Mouse (Mus musculus) kidney, embryonic 16.5 days (tissue): ENCODE results near the gene Gm20388. TPM values are rescaled to one million over a fixed set of nuclear protein-coding genes. Genes with fewer than 3 reads are reported as not detected.

Experiments used
- ATAC-seq: fragments of 200-750 bp; cut with Nextera tagmentation; 2 replicates; pipeline ENCODE4 v1.8.0; 2017; ENCODE audit warnings: moderate TSS enrichment; ENCODE audit not compliant: low FRiP score, low TSS enrichment
- H3K27ac ChIP-seq: fragments of 300-500 bp; sonication (generic); 2 replicates; pipeline ENCODE4 v1.5.1; 2014; ENCODE audit warnings: low read length
- H3K27me3 ChIP-seq: fragments of 300-500 bp; sonication (generic); 2 replicates; pipeline ENCODE4 v1.6.1; 2014; ENCODE audit warnings: low read length, control low read depth, mixed read lengths; ENCODE audit not compliant: insufficient read depth
- H3K36me3 ChIP-seq: fragments of 300-500 bp; sonication (generic); 2 replicates; pipeline ENCODE4 v1.6.1; 2014; ENCODE audit warnings: low read length, control low read depth, mixed read lengths; ENCODE audit not compliant: insufficient read depth
- H3K4me1 ChIP-seq: fragments of 300-500 bp; sonication (generic); 2 replicates; pipeline ENCODE4 v1.6.1; 2014; ENCODE audit warnings: low read length, control low read depth, mixed read lengths; ENCODE audit not compliant: insufficient read depth
- H3K4me2 ChIP-seq: fragments of 300-500 bp; sonication (generic); replicated peaks from 2 replicates; pipeline ENCODE4 v1.6.1; 2014; ENCODE audit warnings: low read depth, low read length
- H3K4me3 ChIP-seq: fragments of 300-500 bp; sonication (generic); 2 replicates; pipeline ENCODE4 v1.5.1; 2014; ENCODE audit warnings: mild to moderate bottlenecking, low read length
- H3K9ac ChIP-seq: fragments of 300-500 bp; sonication (generic); replicated peaks from 2 replicates; pipeline ENCODE4 v1.6.1; 2014; ENCODE audit warnings: low read length
- H3K9me3 ChIP-seq: fragments of 300-500 bp; sonication (generic); 2 replicates; pipeline ENCODE4 v1.6.1; 2016; ENCODE audit warnings: low read length, control low read depth
- WGBS: fragments of 180-500 bp; shearing (Covaris S2); extraction: QIAGEN DNeasy Blood & Tissue Kit; methylation state at CpG from one replicate; pipeline ENCODE4 v1.1.7; 2014; 5-methylcytosine and 5-hydroxymethylcytosine counted together
- polyA plus RNA-seq: library from polyadenylated mRNA; unstranded; fragments of >200 nt; fragmentation: Nextera tagmentation; extraction: Ambion mirVana; gene quantifications from 2 replicates; pipeline ENCODE4 v1.2.1, GENCODE M21; 2015

The Gm20388 gene
- polyA plus RNA-seq, 1 experiment from 2014 or later = 7.7 TPM

DNA sequence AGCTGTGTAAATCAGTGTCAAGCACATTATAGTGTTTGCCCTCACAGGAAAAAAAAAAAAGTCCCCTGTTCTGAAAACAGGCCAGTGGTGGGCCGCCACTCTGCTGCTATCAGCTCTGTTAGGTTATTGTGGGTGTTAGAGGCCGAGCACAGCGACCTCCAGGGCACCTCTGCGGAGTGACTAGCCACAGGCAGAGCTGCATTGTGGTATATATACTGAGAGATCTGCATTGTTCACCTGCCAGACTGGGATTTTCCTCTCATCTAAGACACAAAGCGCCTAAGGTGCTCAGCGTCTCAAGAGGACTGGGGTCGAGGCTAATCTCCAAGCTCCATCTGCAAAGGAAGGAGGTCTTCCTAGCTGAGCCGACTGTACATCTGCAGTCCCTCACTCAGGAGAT lies 252.7 kb downstream of the Gm20388 start:
- Histone ChIP-seq H3K4me3 (no peak overlapping the region), H3K36me3 (no peaks in the 10 kb centered on the region), H3K4me1 (no peaks in the 10 kb centered on the region), H3K27me3 (0 out of 2 replicates have a peak, but pooled peaks cover 5% of the 10 kb centered on the region), H3K9me3 (no peaks in the 10 kb centered on the region), H3K9ac (no peak overlapping the region), H3K27ac (no peak overlapping the region), H3K4me2 (no peak overlapping the region)
- 75% methylated on average over 8 of the region's 8 CpGs for WGBS
- ATAC-seq = no peak

DNA sequence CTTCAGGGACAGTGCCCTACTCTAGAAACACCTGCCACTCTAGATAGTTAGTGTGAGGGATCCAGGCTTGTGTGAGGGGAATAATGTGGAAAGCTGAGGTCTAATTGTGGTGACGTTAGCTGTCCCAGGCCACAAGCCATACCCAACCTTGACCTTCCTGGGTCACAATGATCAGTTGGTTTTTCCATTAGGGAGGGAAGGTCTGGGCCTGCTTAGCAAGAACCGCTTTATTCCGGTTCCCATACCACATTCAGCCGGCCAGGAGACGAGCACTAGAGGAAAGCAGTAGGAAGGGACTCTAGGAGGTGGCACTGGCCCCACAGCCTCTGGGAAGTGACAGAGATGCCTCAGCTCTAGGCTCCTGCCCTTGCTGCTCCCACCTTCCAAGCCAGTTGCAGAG lies 253.4 kb downstream of the Gm20388 start:
- H3K4me2 ChIP-seq = no peak overlapping the region

DNA sequence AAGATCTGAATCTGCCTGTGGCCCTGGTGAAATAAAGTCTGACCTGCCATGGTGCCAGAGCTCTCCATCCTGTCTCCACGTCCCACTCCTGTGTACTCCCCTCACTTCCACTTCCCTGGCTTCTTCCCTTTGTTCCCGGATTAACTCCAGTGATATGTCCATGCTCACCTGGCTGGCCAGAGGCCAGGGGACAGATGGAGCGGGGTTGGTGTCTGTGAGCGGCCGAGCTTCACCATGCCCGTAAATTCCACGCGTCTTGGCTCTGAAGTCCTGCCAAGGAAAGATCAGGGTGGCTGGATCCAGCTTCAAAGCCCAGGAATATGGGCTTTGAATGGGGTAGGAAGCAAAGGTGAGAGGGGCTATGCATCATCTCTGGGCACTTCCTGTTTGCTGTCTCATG lies 256.5 kb downstream of the Gm20388 start:
- 62% methylated on average over 8 of the region's 8 CpGs for WGBS

More for the DNA sequence above, 253.4 kb downstream of the Gm20388 start:
- no peak for ATAC-seq
- H3K4me1 ChIP-seq = peaks cover 2% of the 10 kb centered on the region; the same call in 1 of the 2 replicates
- no peaks in the 10 kb centered on the region for H3K36me3 ChIP-seq
- H3K27me3 ChIP-seq = 0 out of 2 replicates have a peak, but pooled peaks cover 5% of the 10 kb centered on the region
- WGBS = 71% methylated on average over 5 of the region's 5 CpGs
- no peaks in the 10 kb centered on the region for H3K9me3 ChIP-seq
- no peak overlapping the region for H3K4me3 ChIP-seq
- no peak overlapping the region for H3K9ac ChIP-seq
- H3K27ac ChIP-seq = no peak overlapping the region

DNA sequence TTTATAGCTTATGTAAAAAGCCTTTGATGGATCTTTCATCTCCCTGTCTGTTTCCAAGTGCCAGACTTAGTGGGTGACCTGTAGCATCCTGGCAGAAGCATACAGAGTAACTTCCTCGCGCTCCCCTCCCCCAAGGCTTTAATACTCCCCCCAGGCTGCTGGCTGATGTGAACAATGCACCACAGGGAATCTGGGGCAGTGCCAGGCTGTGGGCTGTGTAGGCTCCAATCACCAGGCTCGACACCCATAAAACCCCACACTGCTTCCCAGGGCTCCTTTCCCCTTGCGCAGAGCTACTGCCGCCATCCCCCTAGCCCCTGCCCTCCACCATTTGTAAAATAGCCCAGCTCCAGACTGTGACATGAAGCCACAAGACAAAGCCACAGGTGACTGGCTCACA lies 257.2 kb downstream of the Gm20388 start:
- no peaks in the 10 kb centered on the region for H3K9me3 ChIP-seq
- no peak overlapping the region for H3K9ac ChIP-seq
- H3K36me3 ChIP-seq = no peaks in the 10 kb centered on the region
- no peak for ATAC-seq
- peaks cover 3% of the 10 kb centered on the region; the same call in 1 of the 2 replicates for H3K4me1 ChIP-seq
- H3K4me3 ChIP-seq = no peak overlapping the region
- H3K27ac ChIP-seq = no peak overlapping the region
- H3K27me3 ChIP-seq = 0 out of 2 replicates have a peak, but pooled peaks cover 2% of the 10 kb centered on the region
- 39% methylated on average over 5 of the region's 5 CpGs for WGBS
- H3K4me2 ChIP-seq = no peak overlapping the region

More for the DNA sequence above, 256.5 kb downstream of the Gm20388 start:
- Histone ChIP-seq H3K4me1 (peaks cover 3% of the 10 kb centered on the region; the same call in 1 of the 2 replicates), H3K27me3 (0 out of 2 replicates have a peak, but pooled peaks cover 2% of the 10 kb centered on the region), H3K4me3 (no peak overlapping the region), H3K27ac (no peak overlapping the region), H3K36me3 (no peaks in the 10 kb centered on the region), H3K9me3 (no peaks in the 10 kb centered on the region), H3K9ac (no peak overlapping the region), H3K4me2 (no peak overlapping the region)
- ATAC-seq = no peak

DNA sequence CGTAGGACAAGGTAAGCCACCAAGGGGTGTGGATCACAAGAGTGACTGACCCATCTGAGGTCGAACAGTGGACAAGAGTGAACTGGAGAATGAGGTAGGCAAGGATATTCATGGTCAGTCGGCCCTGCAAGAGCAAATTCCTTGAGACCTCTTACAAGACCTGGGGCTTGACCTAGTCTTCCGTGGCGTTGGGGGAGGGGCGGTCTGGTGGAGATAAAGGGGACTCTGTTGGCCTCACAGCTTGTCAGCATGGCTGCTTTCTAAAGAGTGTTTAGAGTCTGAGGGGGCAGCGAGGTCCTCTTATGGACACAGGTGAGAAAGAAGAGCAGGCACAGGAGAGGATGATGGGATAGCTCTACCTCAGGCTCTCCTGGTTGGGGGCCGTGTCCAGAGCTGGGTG lies 258.5 kb downstream of the Gm20388 start:
- no peak for ATAC-seq
- no peaks in the 10 kb centered on the region for H3K36me3 ChIP-seq
- H3K4me1 ChIP-seq = peaks cover 3% of the 10 kb centered on the region; the same call in 1 of the 2 replicates
- 46% methylated on average over 8 of the region's 8 CpGs for WGBS
- 0 out of 2 replicates have a peak, but pooled peaks cover 2% of the 10 kb centered on the region for H3K27me3 ChIP-seq
- H3K4me2 ChIP-seq = no peak overlapping the region
- no peaks in the 10 kb centered on the region for H3K9me3 ChIP-seq
- H3K4me3 ChIP-seq = no peak overlapping the region
- H3K9ac ChIP-seq = no peak overlapping the region
- H3K27ac ChIP-seq = no peak overlapping the region

DNA sequence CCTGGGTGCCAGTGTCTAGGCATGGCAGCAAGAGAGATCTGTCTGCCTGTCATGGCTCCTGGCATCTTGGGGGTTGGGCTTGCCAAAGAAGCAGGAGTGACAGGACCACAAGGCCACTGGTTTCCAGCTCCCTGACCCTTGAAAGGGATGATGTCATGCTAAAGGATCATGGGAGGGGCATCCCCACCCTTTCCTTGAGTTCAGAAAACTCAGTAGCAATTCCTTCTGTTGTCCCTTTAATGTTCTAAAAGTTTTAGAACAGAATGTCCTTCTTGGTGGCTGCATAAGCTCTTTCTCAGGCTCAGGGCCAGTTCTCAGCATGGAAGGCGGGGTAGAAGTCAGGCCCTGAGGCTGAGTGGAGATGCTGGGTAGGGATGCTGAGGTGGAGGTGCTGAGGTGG lies 262.6 kb downstream of the Gm20388 start:
- no peak overlapping the region for H3K4me3 ChIP-seq
- no peak overlapping the region for H3K4me2 ChIP-seq
- no peaks in the 10 kb centered on the region for H3K36me3 ChIP-seq
- 59% methylated on average over 1 of the region's 1 CpGs for WGBS
- ATAC-seq = no peak
- no peak overlapping the region for H3K27ac ChIP-seq
- no peaks in the 10 kb centered on the region for H3K9me3 ChIP-seq
- H3K4me1 ChIP-seq = peaks cover 25% of the 10 kb centered on the region
- H3K9ac ChIP-seq = no peak overlapping the region
- H3K27me3 ChIP-seq = peaks cover 12% of the 10 kb centered on the region; the same call in 1 of the 2 replicates

DNA sequence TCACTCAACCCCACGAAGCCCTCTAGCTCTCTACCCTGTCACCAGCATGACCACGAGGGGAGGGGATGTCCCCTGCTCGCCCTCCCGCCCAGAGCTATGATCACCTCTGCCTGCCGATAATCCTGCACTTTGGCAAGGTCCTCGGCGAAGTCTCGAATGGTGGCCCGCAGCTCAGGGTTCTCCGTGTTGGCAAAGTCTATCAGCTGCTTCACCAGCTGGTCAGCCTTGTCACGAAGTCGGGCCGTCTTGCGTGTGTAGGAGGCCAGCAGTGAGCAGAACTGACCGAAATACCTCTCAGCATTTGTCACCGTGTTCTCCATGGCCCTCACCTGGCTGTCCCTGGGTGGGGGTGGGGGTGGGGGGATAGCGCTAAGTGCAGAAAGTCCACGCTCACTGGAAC lies 264.0 kb downstream of the Gm20388 start:
- WGBS = 37% methylated on average over 18 of the region's 18 CpGs
- Histone ChIP-seq H3K9ac (no peak overlapping the region), H3K4me3 (no peak overlapping the region), H3K36me3 (no peaks in the 10 kb centered on the region), H3K27ac (no peak overlapping the region), H3K27me3 (peaks cover 12% of the 10 kb centered on the region; the same call in 1 of the 2 replicates), H3K4me1 (peaks cover 26% of the 10 kb centered on the region), H3K9me3 (no peaks in the 10 kb centered on the region), H3K4me2 (no peak overlapping the region)
- no peak for ATAC-seq

DNA sequence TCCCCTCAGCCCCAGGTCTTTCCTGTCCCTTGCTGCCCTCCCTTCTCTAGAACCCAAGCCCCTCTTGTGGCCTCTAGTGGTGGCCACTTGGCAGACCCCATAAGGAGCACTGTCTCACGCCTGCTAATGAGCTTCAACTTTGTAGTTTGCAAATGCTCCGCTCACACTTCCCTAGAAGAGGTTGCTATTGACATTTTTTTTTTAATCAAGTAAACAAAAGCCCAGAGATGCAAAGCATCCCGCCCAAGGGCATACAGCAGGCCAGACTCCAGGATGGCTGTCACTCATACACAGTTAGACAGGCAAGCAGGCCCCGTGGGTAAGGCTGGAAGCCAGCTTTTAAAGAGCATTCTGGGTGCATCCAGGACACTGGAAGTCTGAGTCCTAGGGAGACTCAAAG lies 266.0 kb downstream of the Gm20388 start:
- Histone ChIP-seq H3K9ac (no peak overlapping the region), H3K4me3 (no peak overlapping the region)
- 33% methylated on average over 4 of the region's 4 CpGs for WGBS

DNA sequence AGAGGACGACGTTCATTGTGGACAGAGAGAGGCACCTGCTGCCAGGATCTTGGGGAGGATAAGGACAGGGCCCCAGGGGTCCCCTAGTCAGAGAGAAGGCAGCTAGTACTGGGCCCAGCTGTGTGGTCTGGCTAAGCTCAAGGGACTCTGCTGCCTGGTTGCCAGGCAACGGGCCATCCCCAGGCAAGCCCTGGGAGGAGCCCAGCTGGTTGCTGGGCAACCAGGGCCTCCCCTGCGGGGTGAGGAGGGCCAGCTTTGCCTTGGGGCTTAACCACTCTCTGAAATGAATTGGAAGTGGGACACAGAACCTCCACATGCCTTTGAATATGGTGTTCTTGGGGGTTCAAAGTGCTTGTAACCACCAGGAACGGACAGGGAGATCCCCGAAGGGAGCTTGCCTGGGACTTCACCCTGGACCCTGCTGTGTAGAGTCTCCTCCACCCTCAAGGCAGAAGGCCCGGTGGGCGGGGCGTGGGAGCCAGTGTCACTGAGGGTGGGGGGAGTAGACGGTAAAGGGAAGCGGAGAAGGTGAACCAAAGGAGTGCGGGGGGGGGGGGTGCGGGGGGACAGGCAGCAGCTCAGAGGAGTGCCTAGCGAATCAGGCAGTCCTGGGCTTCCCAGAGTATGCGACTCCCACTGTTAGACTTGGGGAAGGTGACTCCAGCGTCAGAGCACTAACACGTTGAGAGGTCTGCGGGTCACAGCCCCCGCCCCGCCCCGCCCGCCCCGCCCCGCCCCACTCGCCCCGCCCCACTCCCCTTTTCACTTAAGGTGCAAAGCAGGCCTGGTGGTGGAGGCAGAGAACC lies 266.9 kb downstream of the Gm20388 start, which contains the start of gene Fam92b:
Gene Fam92b, minus strand, starts transcription at position 149 of the 806 bp plus-strand sequence.
- Histone ChIP-seq H3K27ac (no peak within 1 kb of the TSS), H3K9me3 (no peaks in the 10 kb centered on the region), H3K4me1 (peaks cover 26% of the 10 kb centered on the region), H3K36me3 (no peaks in the 10 kb centered on the region), H3K27me3 (peaks cover 12% of the 10 kb centered on the region; the same call in 1 of the 2 replicates), H3K9ac (0 out of 2 replicates have a peak within 1 kb of the TSS, but pooled peaks have one; percentile 25), H3K4me2 (peak within 1 kb of the TSS; percentile 44), H3K4me3 (peak within 1 kb of the TSS; percentile 13; the same call in 1 of the 2 replicates)
- WGBS = 0% methylated on average over 23 of the region's 26 CpGs
- peak; percentile 89 for ATAC-seq

More for the DNA sequence above, 266.0 kb downstream of the Gm20388 start:
- Histone ChIP-seq H3K27me3 (peaks cover 12% of the 10 kb centered on the region; the same call in 1 of the 2 replicates), H3K9me3 (no peaks in the 10 kb centered on the region), H3K36me3 (no peaks in the 10 kb centered on the region), H3K4me2 (no peak overlapping the region), H3K4me1 (peaks cover 26% of the 10 kb centered on the region), H3K27ac (no peak overlapping the region)
- ATAC-seq = no peak

DNA sequence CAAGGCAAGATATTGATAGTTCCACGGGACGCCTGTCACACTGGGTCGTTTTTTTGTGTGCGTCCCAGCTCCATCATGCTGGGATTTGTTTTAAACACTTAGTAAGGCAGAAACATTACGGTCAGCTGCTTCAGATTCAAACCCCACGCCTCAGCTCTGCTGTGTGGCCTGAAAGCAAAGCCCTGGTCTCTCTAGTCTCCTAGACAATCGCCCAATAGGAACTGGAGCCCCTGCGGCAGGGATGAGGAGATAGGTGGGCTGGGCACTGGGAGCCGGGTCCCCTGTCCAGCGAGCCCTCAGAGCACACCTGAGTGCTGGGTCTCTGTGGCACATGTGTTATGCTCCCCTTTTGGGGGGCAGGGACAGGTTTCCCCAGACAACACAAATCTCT lies 267.5 kb downstream of the Gm20388 start:
- H3K4me1 ChIP-seq = peaks cover 26% of the 10 kb centered on the region
- H3K9me3 ChIP-seq = no peaks in the 10 kb centered on the region
- no peak overlapping the region for H3K4me3 ChIP-seq
- WGBS = 7% methylated on average over 10 of the region's 10 CpGs
- ATAC-seq = 0 out of 2 replicates have a peak, but pooled peaks have one; percentile 14
- no peak overlapping the region for H3K27ac ChIP-seq
- 0 out of 2 replicates have a peak overlapping the region, but pooled peaks have one; percentile 25 for H3K9ac ChIP-seq
- H3K4me2 ChIP-seq = peak overlapping the region; percentile 44
- H3K36me3 ChIP-seq = no peaks in the 10 kb centered on the region
- peaks cover 12% of the 10 kb centered on the region; the same call in 1 of the 2 replicates for H3K27me3 ChIP-seq
